Mouse (Mus musculus): Measurements from ENCODE around the gene Pf4. TPM values are rescaled to one million over a fixed set of nuclear protein-coding genes. Genes with fewer than 3 reads are reported as not detected.

The Pf4 gene
- polyA plus RNA-seq (2016; fragmentation: Nextera tagmentation; extraction: Ambion mirVana): 42.4 and 54.1 TPM in 2 replicates

GRCm38 (mm10) chr5:90771880-90772653, at the start of gene Pf4:
TSS of gene Pf4 (plus strand) at chr5:90772435.
- H3K27me3 ChIP-seq (ENCODE audit: poor library complexity, severe bottlenecking): no peaks in the 10 kb centered on the region
- no peaks in the 10 kb centered on the region for H3K36me3 ChIP-seq (replicated peaks)
- WGBS: 89% methylated on average over 16 of the region's 16 CpGs
- H3K4me1 ChIP-seq: 0 out of 2 replicates have a peak, but pooled peaks cover 2% of the 10 kb centered on the region
- no peak for DNase-seq (ENCODE audit: extremely low spot score, low spot score)
- no peak within 1 kb of the TSS for H3K27ac ChIP-seq
- no peak within 1 kb of the TSS for H3K4me3 ChIP-seq
- H3K9me3 ChIP-seq: no peaks in the 10 kb centered on the region

DNA sequence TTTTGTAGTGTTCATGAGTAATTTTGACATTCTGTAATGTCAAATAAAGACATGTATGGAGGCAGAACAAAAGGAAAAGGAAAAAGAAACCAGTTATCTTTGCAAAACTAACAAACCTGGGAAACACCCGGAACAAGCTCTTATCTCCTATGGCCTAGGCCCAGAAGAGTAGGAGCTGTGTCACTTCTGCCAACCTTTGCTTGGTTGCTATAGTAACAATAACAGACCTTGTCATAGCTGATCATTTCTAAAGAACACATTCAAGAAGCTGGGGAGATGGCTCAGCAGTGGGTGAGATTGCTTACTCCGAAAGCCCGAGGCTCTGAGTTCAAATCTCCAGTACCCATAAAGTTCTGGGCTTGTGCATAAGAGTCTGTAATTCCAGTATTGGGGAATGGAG, 49.6 kb upstream of the Pf4 start:
- Histone ChIP-seq H3K27ac (no peak overlapping the region), H3K4me3 (no peak overlapping the region), H3K9me3 (no peaks in the 10 kb centered on the region), H3K36me3 (replicated peaks) (no peaks in the 10 kb centered on the region), H3K4me1 (no peaks in the 10 kb centered on the region), H3K27me3 (ENCODE audit: poor library complexity, severe bottlenecking) (no peaks in the 10 kb centered on the region)
- no peak for DNase-seq (ENCODE audit: extremely low spot score, low spot score)
- 98% methylated on average over 3 of the region's 3 CpGs for WGBS

DNA sequence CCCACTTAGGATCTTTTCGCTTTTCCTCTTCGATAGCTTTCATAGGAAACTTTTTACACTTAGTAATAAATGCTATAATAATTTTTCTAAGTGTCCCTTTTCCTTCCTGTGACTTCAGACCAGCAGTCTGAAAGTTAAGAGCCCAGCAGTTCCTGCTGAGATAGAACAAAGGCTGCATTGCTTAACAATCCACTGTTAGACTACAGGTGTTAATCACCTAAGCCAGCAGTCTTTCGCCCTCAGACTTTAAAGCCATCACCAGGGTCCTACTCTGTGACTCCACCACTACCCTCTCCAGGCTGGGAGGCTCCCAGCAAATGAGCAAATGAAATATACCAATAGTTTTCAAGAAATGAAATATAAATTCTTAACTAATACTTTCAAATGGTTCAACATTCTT, 44.0 kb upstream of the Pf4 start:
- H3K9me3 ChIP-seq: no peaks in the 10 kb centered on the region
- no peak overlapping the region for H3K4me3 ChIP-seq
- no peaks in the 10 kb centered on the region for H3K36me3 ChIP-seq (replicated peaks)
- 78% methylated on average over 3 of the region's 3 CpGs for WGBS
- DNase-seq (ENCODE audit: extremely low spot score, low spot score): no peak
- no peak overlapping the region for H3K27ac ChIP-seq
- no peaks in the 10 kb centered on the region for H3K27me3 ChIP-seq (ENCODE audit: poor library complexity, severe bottlenecking)
- no peaks in the 10 kb centered on the region for H3K4me1 ChIP-seq

DNA sequence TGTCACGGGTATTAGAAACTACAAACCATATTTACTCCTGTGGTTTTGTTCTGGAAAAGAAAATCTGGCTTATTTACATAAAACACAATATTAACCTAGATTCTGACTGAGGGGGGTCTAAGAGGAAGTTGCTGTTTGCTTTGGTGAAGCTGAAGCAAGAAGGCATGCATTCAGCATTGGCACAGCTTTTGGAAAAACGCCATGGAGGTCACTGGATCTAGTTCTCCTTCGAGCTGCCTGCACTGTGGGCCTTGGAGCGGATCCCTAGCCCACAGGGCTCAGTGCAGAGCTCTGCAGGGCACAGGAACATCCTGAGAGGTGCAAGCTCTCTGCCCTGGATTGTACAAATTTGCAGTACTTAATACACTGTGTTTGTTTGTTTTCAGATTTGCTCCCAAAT, 40.8 kb upstream of the Pf4 start:
- Histone ChIP-seq H3K27ac (no peak overlapping the region), H3K4me1 (no peaks in the 10 kb centered on the region), H3K36me3 (replicated peaks) (no peaks in the 10 kb centered on the region), H3K27me3 (ENCODE audit: poor library complexity, severe bottlenecking) (no peaks in the 10 kb centered on the region), H3K9me3 (no peaks in the 10 kb centered on the region), H3K4me3 (no peak overlapping the region)
- no peak for DNase-seq (ENCODE audit: extremely low spot score, low spot score)
- 85% methylated on average over 4 of the region's 4 CpGs for WGBS

DNA sequence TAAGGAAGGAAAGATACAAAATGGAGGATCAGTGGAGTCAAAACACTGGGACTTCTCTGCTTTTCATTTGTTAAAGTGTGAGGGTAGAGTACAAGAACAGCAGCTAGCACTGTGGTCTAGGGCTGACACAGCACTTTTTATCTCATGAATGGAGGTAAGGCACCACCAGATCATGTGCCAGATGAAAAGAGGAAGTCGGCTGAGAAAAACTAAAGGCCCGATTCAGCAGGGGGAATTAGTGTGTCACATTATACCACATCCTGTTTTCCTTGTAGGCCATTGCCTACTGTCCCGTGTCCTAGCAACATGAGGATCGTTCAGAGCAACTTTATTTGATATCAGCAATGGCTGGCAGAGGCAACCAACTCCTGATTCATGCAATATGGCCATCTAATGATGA, 30.2 kb upstream of the Pf4 start:
- WGBS: 71% methylated on average over 4 of the region's 4 CpGs
- Histone ChIP-seq H3K9me3 (no peaks in the 10 kb centered on the region), H3K36me3 (replicated peaks) (no peaks in the 10 kb centered on the region), H3K4me3 (no peak overlapping the region), H3K27me3 (ENCODE audit: poor library complexity, severe bottlenecking) (no peaks in the 10 kb centered on the region), H3K27ac (no peak overlapping the region), H3K4me1 (no peaks in the 10 kb centered on the region)
- no peak for DNase-seq (ENCODE audit: extremely low spot score, low spot score)

DNA sequence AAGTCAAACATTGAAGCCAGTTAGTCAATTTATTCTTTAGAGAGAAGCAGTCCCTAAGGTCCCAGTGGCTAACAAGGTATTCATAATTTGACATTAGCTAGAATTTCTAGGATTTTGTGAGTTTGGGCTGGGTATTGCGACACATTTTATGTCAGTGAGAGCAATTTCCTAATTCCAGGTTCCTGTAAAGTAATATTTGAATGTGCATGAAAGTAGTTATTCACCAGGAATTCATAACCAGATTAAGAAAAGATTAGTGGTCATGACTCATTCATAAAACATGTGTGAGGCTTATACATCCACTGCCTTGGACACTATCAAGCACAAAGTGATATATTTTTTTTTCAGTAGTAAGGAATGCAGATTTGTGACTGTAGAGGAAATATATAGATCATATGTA, 18.3 kb upstream of the Pf4 start:
- no peak for DNase-seq (ENCODE audit: extremely low spot score, low spot score)
- no peak overlapping the region for H3K27ac ChIP-seq
- 97% methylated on average over 1 of the region's 1 CpGs for WGBS

GRCm38 (mm10) chr5:90758020-90758605, 14.1 kb upstream of the Pf4 start:
- DNase-seq (ENCODE audit: extremely low spot score, low spot score): no peak
- WGBS: 35% methylated on average over 5 of the region's 5 CpGs

More for the DNA sequence above, 18.3 kb upstream of the Pf4 start:
- Histone ChIP-seq H3K4me1 (peaks cover 41% of the 10 kb centered on the region), H3K36me3 (replicated peaks) (no peaks in the 10 kb centered on the region), H3K27me3 (ENCODE audit: poor library complexity, severe bottlenecking) (peaks cover 30% of the 10 kb centered on the region), H3K9me3 (no peaks in the 10 kb centered on the region), H3K4me3 (no peak overlapping the region)

GRCm38 (mm10) chr5:90759077-90760065, 12.9 kb upstream of the Pf4 start, which contains the start of gene Cxcl5:
TSS of gene Cxcl5 (plus strand) at chr5:90759360.
- Histone ChIP-seq H3K4me1 (peaks cover 50% of the 10 kb centered on the region), H3K36me3 (replicated peaks) (no peaks in the 10 kb centered on the region), H3K4me3 (peak within 1 kb of the TSS; percentile 55), H3K27ac (peak within 1 kb of the TSS; percentile 58; the same call in 1 of the 2 replicates), H3K9me3 (no peaks in the 10 kb centered on the region), H3K27me3 (ENCODE audit: poor library complexity, severe bottlenecking) (peaks cover 53% of the 10 kb centered on the region)
- peak; percentile 33 for DNase-seq (ENCODE audit: extremely low spot score, low spot score)
- WGBS: 4% methylated on average over 32 of the region's 32 CpGs

More at GRCm38 (mm10) chr5:90758020-90758605, 14.1 kb upstream of the Pf4 start:
- H3K27me3 ChIP-seq (ENCODE audit: poor library complexity, severe bottlenecking): peaks cover 59% of the 10 kb centered on the region
- H3K4me1 ChIP-seq: peaks cover 50% of the 10 kb centered on the region
- no peak overlapping the region for H3K27ac ChIP-seq
- no peaks in the 10 kb centered on the region for H3K36me3 ChIP-seq (replicated peaks)
- H3K9me3 ChIP-seq: no peaks in the 10 kb centered on the region
- H3K4me3 ChIP-seq: no peak overlapping the region

DNA sequence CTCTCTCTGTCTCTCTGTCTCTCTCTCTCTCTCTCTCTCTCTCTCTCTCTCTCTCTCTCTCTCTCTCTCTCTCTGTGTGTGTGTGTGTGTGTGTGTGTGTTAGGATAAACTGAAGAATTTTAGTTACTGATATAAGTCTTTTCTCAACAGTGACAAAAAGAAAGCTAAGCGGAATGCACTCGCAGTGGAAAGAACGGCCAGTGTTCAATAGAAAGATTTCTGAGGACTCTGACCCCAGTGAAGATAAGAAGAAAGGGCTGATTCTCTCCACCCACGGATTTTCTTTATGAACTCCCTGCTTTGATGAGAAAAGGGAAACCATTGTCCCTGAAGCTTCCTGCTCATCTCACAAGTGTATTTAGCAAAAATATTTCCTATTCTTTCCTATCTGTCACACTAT, 11.9 kb upstream of the Pf4 start:
- no peak for DNase-seq (ENCODE audit: extremely low spot score, low spot score)
- no peaks in the 10 kb centered on the region for H3K9me3 ChIP-seq
- no peak overlapping the region for H3K27ac ChIP-seq
- H3K27me3 ChIP-seq (ENCODE audit: poor library complexity, severe bottlenecking): peaks cover 50% of the 10 kb centered on the region
- no peaks in the 10 kb centered on the region for H3K36me3 ChIP-seq (replicated peaks)
- H3K4me3 ChIP-seq: no peak overlapping the region
- H3K4me1 ChIP-seq: peaks cover 46% of the 10 kb centered on the region
- 66% methylated on average over 4 of the region's 4 CpGs for WGBS

- Histone ChIP-seq H3K36me3 (replicated peaks) (no peaks in the 10 kb centered on the region), H3K27me3 (ENCODE audit: poor library complexity, severe bottlenecking) (peaks cover 50% of the 10 kb centered on the region), H3K27ac (no peak overlapping the region), H3K9me3 (no peaks in the 10 kb centered on the region), H3K4me1 (peaks cover 40% of the 10 kb centered on the region), H3K4me3 (no peak overlapping the region)
- no peak for DNase-seq (ENCODE audit: extremely low spot score, low spot score)
- WGBS: 94% methylated on average over 2 of the region's 2 CpGs
These were observed 11.4 kb upstream of the Pf4 start for GRCm38 (mm10) chr5:90760844-90761243.

GRCm38 (mm10) chr5:90761834-90762233, 10.4 kb upstream of the Pf4 start:
- no peaks in the 10 kb centered on the region for H3K36me3 ChIP-seq (replicated peaks)
- H3K27ac ChIP-seq: no peak overlapping the region
- H3K9me3 ChIP-seq: no peaks in the 10 kb centered on the region
- DNase-seq (ENCODE audit: extremely low spot score, low spot score): no peak
- H3K27me3 ChIP-seq (ENCODE audit: poor library complexity, severe bottlenecking): peaks cover 49% of the 10 kb centered on the region
- H3K4me3 ChIP-seq: no peak overlapping the region
- H3K4me1 ChIP-seq: peaks cover 30% of the 10 kb centered on the region
- WGBS: 93% methylated on average over 3 of the region's 3 CpGs

DNA sequence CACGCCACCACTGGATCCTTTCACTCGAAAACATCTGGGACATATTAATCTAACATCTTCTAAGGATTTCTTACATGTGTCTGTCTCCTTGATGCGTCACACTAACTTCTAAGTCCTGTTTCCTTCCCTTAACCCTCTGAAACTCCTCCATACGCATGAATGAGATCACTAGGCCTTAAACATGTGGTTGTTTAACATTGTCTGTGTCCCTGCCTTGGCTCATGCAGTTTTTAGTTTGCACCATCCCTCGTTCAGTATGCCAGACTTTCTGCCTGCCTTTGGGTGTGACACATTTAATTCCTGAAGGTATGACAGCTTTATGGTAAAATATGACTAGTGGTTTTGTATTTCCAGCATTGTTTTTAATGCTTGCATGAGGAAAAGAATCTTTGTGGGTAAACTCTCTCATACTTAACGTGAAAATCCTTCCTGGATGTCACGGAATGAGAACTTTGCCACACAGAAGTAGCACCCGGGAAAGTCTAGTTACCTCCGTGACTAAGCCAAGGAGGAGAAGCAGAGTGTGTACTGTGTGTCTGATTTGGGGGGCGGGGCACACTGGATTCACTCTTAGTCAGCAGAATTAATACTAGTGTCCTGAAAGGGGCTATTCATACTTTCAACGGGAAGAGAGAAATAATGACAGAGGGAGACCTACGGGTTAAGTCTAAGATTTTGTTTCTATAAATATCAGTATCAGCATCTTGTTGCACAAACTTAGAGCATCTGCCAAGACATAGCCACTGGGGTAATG, 8.1 kb upstream of the Pf4 start:
- peaks cover 8% of the 10 kb centered on the region for H3K4me1 ChIP-seq
- no peaks in the 10 kb centered on the region for H3K36me3 ChIP-seq (replicated peaks)
- DNase-seq (ENCODE audit: extremely low spot score, low spot score): no peak
- 83% methylated on average over 12 of the region's 12 CpGs for WGBS
- peaks cover 27% of the 10 kb centered on the region for H3K27me3 ChIP-seq (ENCODE audit: poor library complexity, severe bottlenecking)
- H3K9me3 ChIP-seq: no peaks in the 10 kb centered on the region
- no peak overlapping the region for H3K27ac ChIP-seq
- no peak overlapping the region for H3K4me3 ChIP-seq

Data from forebrain, embryonic 10.5 days (tissue).